Mouse (Mus musculus): ENCODE results near the gene Dram1. TPM values are rescaled to one million over a fixed set of nuclear protein-coding genes. Genes with fewer than 3 reads are reported as not detected.

Gene Dram1
- polyA plus RNA-seq (2012; rRNA removed), result 23.3 and 23.9 TPM in 2 replicates

GRCm38 (mm10) chr10:88379013-88379885 lies at the start of gene Dram1, which contains the start of gene Gnptab:
Gene Dram1 (minus strand): TSS chr10:88379080.
Gene Gnptab (plus strand): TSS chr10:88379132.

Other genes starting within 250 kb of the Dram1 start
- 0.38 and 0.63 TPM in 2 replicates for gene Parpbp, start 232.1 kb downstream of the Dram1 start, polyA plus RNA-seq (2012; rRNA removed)
- 1.8 and 4.3 TPM in 2 replicates for gene Nup37, start 232.1 kb downstream of the Dram1 start, polyA plus RNA-seq (2012; rRNA removed)
- gene Washc3, start 178.0 kb downstream of the Dram1 start, polyA plus RNA-seq (2012; rRNA removed), result 10.1 and 14.8 TPM in 2 replicates
- gene Gnptab, start 52 bp upstream of the Dram1 start, polyA plus RNA-seq (2012; rRNA removed), result 10.5 and 13.5 TPM in 2 replicates
- gene Sycp3, start 80.5 kb upstream of the Dram1 start, polyA plus RNA-seq (2012; rRNA removed), result not detected in 2 replicates
- gene Chpt1, start 125.0 kb upstream of the Dram1 start, polyA plus RNA-seq (2012; rRNA removed), result 132 and 134 TPM in 2 replicates
- 4.8 and 5.8 TPM in 2 replicates for gene Mybpc1, start 226.1 kb upstream of the Dram1 start, polyA plus RNA-seq (2012; rRNA removed)